Mouse (Mus musculus) heart, embryonic 12.5 days (tissue): ENCODE results near the gene Abca14. TPM values are rescaled to one million over a fixed set of nuclear protein-coding genes. Genes with fewer than 3 reads are reported as not detected.
A peak's percentile ranks its signal among the peaks of the same experiment; 100 is the strongest.

ENCODE experiments used
- ATAC-seq: fragments of 200-750 bp; cut with Nextera tagmentation; 2 replicates; pipeline ENCODE4 v1.8.0; 2017; ENCODE audit warnings: moderate TSS enrichment, moderate library complexity; ENCODE audit not compliant: insufficient number of reproducible peaks, low FRiP score
- H3K27ac ChIP-seq: fragments of 300-500 bp; sonication (generic); 2 replicates; pipeline ENCODE4 v1.5.1; 2016; ENCODE audit warnings: mild to moderate bottlenecking, moderate library complexity; ENCODE audit not compliant: poor library complexity, severe bottlenecking
- H3K27me3 ChIP-seq: fragments of 300-500 bp; sonication (generic); replicated peaks from 2 replicates; pipeline ENCODE4 v1.6.1; 2016; ENCODE audit warnings: mild to moderate bottlenecking, moderate library complexity
- H3K36me3 ChIP-seq: fragments of 300-500 bp; sonication (generic); 2 replicates; pipeline ENCODE4 v1.6.1; 2016; ENCODE audit warnings: mild to moderate bottlenecking, moderate library complexity
- H3K4me1 ChIP-seq: fragments of 300-500 bp; sonication (generic); replicated peaks from 2 replicates; pipeline ENCODE4 v1.6.1; 2016; ENCODE audit warnings: mild to moderate bottlenecking
- H3K4me2 ChIP-seq: fragments of 300-500 bp; sonication (generic); 2 replicates; pipeline ENCODE4 v1.6.1; 2016; ENCODE audit warnings: mild to moderate bottlenecking, moderate library complexity
- H3K4me3 ChIP-seq: fragments of 300-500 bp; sonication (generic); 2 replicates; pipeline ENCODE4 v1.5.1; 2016; ENCODE audit warnings: mild to moderate bottlenecking
- H3K9ac ChIP-seq: fragments of 300-500 bp; sonication (generic); 2 replicates; pipeline ENCODE4 v1.6.1; 2016; ENCODE audit warnings: mild to moderate bottlenecking, moderate library complexity
- H3K9me3 ChIP-seq: fragments of 300-500 bp; sonication (generic); replicated peaks from 2 replicates; pipeline ENCODE4 v1.6.1; 2016; ENCODE audit warnings: mild to moderate bottlenecking, moderate library complexity
- WGBS: fragments of 180-500 bp; shearing (Covaris S2); methylation state at CpG from one replicate; pipeline ENCODE4 v1.1.7; 2016; 5-methylcytosine and 5-hydroxymethylcytosine counted together
- polyA plus RNA-seq: library from polyadenylated mRNA; unstranded; fragments of >200 nt; fragmentation: Nextera tagmentation; extraction: Ambion mirVana; gene quantifications from 2 replicates; pipeline ENCODE4 v1.2.1, GENCODE M21; 2016

Abca14 gene
- not detected in 2 replicates for polyA plus RNA-seq

GRCm38 (mm10) chr7:120203789-120204188, at the start of gene Abca14:
Abca14 (plus strand) TSS chr7:120203961.
- Histone ChIP-seq H3K27me3 (peaks cover 41% of the 10 kb centered on the region), H3K4me3 (no peak within 1 kb of the TSS), H3K9me3 (no peaks in the 10 kb centered on the region; the same call in 1 of the 2 replicates), H3K27ac (no peak within 1 kb of the TSS), H3K4me1 (peaks cover 12% of the 10 kb centered on the region; the same call in 1 of the 2 replicates), H3K4me2 (peak within 1 kb of the TSS; percentile 29), H3K36me3 (no peaks in the 10 kb centered on the region), H3K9ac (no peak within 1 kb of the TSS)
- 6% methylated on average over 26 of the region's 26 CpGs for WGBS
- peak; percentile 66; the same call in 1 of the 2 replicates for ATAC-seq

DNA sequence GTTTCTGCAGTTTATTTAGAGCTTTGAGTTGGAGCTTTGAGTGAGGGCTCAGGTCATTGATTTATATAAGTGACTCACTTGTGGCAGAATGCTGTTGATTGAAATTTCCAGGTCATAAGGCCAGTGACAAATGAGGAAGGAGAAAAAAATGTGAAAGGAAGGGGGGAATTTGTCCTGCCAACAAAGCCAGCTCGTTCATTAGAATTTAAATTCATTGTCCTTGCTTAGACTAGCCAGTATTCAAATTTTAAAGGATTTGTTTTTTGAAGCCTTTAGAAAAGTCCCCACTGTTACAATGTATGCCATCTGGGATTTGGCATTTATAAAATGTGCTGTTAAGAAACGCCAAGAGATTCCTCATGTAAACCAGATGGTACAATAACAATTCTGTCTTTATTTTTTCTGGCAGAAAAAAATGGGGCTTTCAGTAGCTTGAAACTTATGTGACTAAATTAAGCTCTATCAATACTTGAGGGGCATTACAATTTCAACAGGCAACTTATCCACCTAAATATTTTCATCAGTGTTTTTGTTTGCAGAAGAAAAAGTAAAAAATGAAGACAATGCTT, 46.8 kb upstream of the Abca14 start:
- no peak overlapping the region for H3K27ac ChIP-seq
- no peaks in the 10 kb centered on the region for H3K4me1 ChIP-seq
- no peak overlapping the region for H3K4me3 ChIP-seq
- H3K9ac ChIP-seq = no peak overlapping the region
- H3K4me2 ChIP-seq = no peak overlapping the region
- no peak for ATAC-seq
- no peaks in the 10 kb centered on the region for H3K36me3 ChIP-seq
- H3K27me3 ChIP-seq = no peaks in the 10 kb centered on the region
- WGBS = 45% methylated on average over 2 of the region's 2 CpGs
- H3K9me3 ChIP-seq = no peaks in the 10 kb centered on the region

DNA sequence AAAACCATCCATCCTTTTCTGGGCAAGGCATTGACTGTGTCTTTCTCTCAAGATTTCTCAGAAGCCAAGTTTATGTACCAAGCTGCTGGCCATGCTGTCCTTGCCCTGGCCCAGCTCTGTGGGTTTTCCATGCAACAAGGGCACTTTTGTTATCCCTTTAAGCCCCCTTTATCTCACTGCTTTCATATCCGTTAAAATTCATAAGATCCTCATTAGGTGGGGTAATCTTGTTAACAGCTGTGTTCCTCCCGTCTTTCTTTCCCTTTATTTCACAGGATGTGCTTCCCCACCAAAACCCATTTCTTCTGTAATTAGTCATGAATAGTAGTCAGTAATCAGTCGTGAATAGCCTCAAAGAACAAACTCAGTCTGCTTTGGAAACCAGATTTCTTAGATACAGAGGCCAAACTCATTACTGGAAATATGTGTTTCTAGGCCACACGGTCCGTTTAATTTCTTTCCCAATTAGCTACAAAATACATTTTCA, 46.1 kb upstream of the Abca14 start:
- H3K9ac ChIP-seq = no peak overlapping the region
- H3K4me1 ChIP-seq = no peaks in the 10 kb centered on the region
- H3K4me2 ChIP-seq = no peak overlapping the region
- no peaks in the 10 kb centered on the region for H3K27me3 ChIP-seq
- no peak overlapping the region for H3K4me3 ChIP-seq
- H3K9me3 ChIP-seq = no peaks in the 10 kb centered on the region
- H3K27ac ChIP-seq = no peak overlapping the region
- 52% methylated on average over 5 of the region's 5 CpGs for WGBS
- no peaks in the 10 kb centered on the region for H3K36me3 ChIP-seq
- no peak for ATAC-seq

DNA sequence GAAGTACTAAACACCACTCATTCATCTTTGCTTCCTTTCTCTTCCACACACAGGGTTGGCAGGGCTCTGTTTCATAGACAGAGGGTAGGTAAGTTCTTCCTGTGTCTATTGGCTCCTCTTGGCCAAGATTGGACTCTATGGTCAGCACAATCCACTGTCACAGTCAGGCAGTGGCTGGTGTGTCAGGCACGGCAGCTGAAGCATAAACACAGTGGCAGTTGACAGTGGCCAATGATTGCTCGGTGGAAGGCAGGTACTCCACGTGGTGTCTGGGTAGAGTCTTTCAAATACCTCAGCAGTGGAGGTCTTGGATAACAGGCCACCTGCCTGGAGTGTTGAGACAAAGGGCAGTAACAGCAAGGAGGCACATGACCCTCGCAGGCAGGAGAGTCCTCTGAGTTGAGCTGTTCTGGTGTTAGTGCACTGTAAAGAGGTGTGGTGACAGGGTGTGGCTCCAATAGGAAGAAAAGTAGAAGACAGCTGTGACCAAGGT, 45.6 kb upstream of the Abca14 start:
- Histone ChIP-seq H3K36me3 (no peaks in the 10 kb centered on the region), H3K9ac (no peak overlapping the region), H3K9me3 (no peaks in the 10 kb centered on the region), H3K4me3 (no peak overlapping the region), H3K27ac (no peak overlapping the region), H3K27me3 (no peaks in the 10 kb centered on the region), H3K4me2 (no peak overlapping the region), H3K4me1 (no peaks in the 10 kb centered on the region)
- WGBS = 38% methylated on average over 4 of the region's 4 CpGs
- no peak for ATAC-seq

GRCm38 (mm10) chr7:120163581-120164251, 40.0 kb upstream of the Abca14 start:
- 85% methylated on average over 11 of the region's 11 CpGs for WGBS
- H3K4me3 ChIP-seq = no peak overlapping the region
- ATAC-seq = no peak
- H3K27me3 ChIP-seq = no peaks in the 10 kb centered on the region
- no peak overlapping the region for H3K27ac ChIP-seq
- H3K4me2 ChIP-seq = no peak overlapping the region
- no peaks in the 10 kb centered on the region for H3K9me3 ChIP-seq
- no peaks in the 10 kb centered on the region for H3K4me1 ChIP-seq
- no peaks in the 10 kb centered on the region for H3K36me3 ChIP-seq
- no peak overlapping the region for H3K9ac ChIP-seq

DNA sequence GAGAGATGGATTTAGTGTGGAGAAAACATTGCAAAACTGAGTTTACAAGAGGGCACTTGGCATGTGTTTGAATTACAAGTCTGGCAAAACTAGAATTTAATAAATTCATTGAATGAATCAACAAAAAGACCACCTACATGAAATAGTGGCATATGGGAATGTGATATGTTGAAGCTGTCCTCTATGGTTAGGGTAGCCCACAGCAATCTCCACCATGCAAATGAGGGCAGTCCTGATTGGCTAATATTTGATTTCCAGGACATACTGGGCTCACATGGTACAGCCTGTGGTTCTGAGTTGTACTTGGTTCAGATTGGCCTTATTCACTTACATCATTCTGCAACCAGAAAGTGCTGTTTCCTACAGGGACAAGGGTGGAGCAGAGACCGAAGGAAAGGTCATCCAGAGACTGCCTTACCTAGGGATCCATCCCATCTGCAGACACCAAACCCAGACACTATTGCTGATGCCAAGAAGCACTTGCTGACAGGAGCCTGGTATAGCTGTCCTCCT, 31.5 kb upstream of the Abca14 start:
- H3K4me2 ChIP-seq = no peak overlapping the region
- H3K4me1 ChIP-seq = no peaks in the 10 kb centered on the region
- no peak for ATAC-seq
- H3K27me3 ChIP-seq = no peaks in the 10 kb centered on the region
- H3K9ac ChIP-seq = no peak overlapping the region
- H3K4me3 ChIP-seq = no peak overlapping the region
- H3K36me3 ChIP-seq = no peaks in the 10 kb centered on the region
- H3K9me3 ChIP-seq = no peaks in the 10 kb centered on the region
- H3K27ac ChIP-seq = no peak overlapping the region
- WGBS = 89% methylated on average over 1 of the region's 1 CpGs

- Histone ChIP-seq H3K9me3 (no peaks in the 10 kb centered on the region), H3K36me3 (no peaks in the 10 kb centered on the region), H3K27me3 (no peaks in the 10 kb centered on the region), H3K9ac (no peak within 1 kb of the TSS), H3K4me2 (no peak within 1 kb of the TSS), H3K4me1 (no peaks in the 10 kb centered on the region), H3K27ac (no peak within 1 kb of the TSS), H3K4me3 (no peak within 1 kb of the TSS)
- 75% methylated on average over 10 of the region's 10 CpGs for WGBS
- no peak for ATAC-seq
Measured at GRCm38 (mm10) chr7:120173603-120174244, 30.0 kb upstream of the Abca14 start, which contains the start of gene Anks4b. Anks4b (plus strand) TSS chr7:120173858.

GRCm38 (mm10) chr7:120174723-120175504, 28.8 kb upstream of the Abca14 start:
- WGBS = 70% methylated on average over 11 of the region's 11 CpGs
- Histone ChIP-seq H3K4me3 (no peak overlapping the region), H3K27ac (no peak overlapping the region), H3K27me3 (no peaks in the 10 kb centered on the region), H3K36me3 (no peaks in the 10 kb centered on the region), H3K9me3 (no peaks in the 10 kb centered on the region), H3K4me2 (no peak overlapping the region), H3K4me1 (no peaks in the 10 kb centered on the region), H3K9ac (no peak overlapping the region)
- no peak for ATAC-seq

GRCm38 (mm10) chr7:120177611-120178010, 26.1 kb upstream of the Abca14 start:
- no peak overlapping the region for H3K4me2 ChIP-seq
- H3K27me3 ChIP-seq = no peaks in the 10 kb centered on the region
- H3K27ac ChIP-seq = no peak overlapping the region
- H3K4me1 ChIP-seq = no peaks in the 10 kb centered on the region
- H3K36me3 ChIP-seq = no peaks in the 10 kb centered on the region
- no peak overlapping the region for H3K9ac ChIP-seq
- no peak overlapping the region for H3K4me3 ChIP-seq
- WGBS = 73% methylated on average over 3 of the region's 3 CpGs
- H3K9me3 ChIP-seq = no peaks in the 10 kb centered on the region
- no peak for ATAC-seq

- H3K4me1 ChIP-seq = no peaks in the 10 kb centered on the region
- H3K27me3 ChIP-seq = no peaks in the 10 kb centered on the region
- H3K9ac ChIP-seq = no peak overlapping the region
- WGBS = 23% methylated on average over 2 of the region's 2 CpGs
- no peak overlapping the region for H3K27ac ChIP-seq
- ATAC-seq = no peak
- no peaks in the 10 kb centered on the region for H3K9me3 ChIP-seq
- H3K4me2 ChIP-seq = no peak overlapping the region
- no peaks in the 10 kb centered on the region for H3K36me3 ChIP-seq
- H3K4me3 ChIP-seq = no peak overlapping the region
Measured at GRCm38 (mm10) chr7:120178935-120179334, 24.8 kb upstream of the Abca14 start.
